8 mouse cellular contexts compared by ENCODE assay signal in the genomic region with DNA sequence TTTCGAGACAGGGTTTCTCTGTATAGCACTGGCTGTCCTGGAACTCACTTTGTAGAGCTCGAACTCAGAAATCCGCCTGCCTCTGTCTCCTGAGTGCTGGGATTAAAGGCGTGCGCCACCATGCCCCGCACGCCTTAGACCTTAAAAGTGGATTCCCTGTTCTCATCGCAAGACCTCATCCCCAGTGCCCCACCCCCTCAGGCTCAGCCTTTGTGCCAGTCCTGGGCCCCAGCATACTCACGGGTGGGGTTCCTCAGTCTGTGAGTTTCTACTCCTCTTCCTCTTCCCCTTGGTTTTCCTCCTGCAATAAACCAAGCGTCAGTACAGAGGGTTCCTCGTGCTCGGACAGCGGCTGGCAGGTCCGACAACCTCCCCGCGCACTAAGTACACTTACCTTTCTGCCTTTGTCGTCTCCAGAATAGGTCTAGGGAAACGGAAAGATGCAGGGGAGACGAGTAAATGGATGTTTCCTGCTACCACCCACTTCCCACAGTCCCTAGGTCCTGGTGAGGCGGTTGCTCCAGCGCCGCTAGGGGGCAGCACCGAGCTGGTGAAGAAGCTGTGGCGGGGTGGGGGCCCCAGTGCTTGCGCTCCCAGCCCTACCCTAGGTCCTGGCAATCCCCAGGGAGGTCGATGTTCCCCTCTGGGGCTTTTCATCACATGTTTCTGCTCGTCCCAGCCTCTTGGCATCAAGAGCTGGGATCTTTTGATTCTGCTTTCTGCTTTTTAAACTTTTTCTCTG. TPM values are rescaled to one million over a fixed set of nuclear protein-coding genes. Genes with fewer than 3 reads are reported as not detected.
DNase-seq lines count a peak whose midpoint lies in the region; ATAC-seq and TF ChIP-seq lines count a peak whose summit lies in the region.

No protein-coding gene starts in this region.

- peaks cover 59% of the 10 kb centered on the region for H3K36me3 ChIP-seq in C2C12 (ENCODE audit: control insufficient read depth, insufficient read depth)
- peaks cover 14% of the 10 kb centered on the region for H3K36me3 ChIP-seq in heart, embryonic 12.5 days
- peaks cover 12% of the 10 kb centered on the region; the same call in 1 of the 2 replicates for H3K36me3 ChIP-seq in kidney, embryonic 15.5 days
- H3K36me3 ChIP-seq in limb, embryonic 15.5 days = peaks cover 7% of the 10 kb centered on the region
- H3K36me3 ChIP-seq in midbrain, postnatal 0 days (ENCODE audit: insufficient read depth, low read length) = no peaks in the 10 kb centered on the region

- peak; percentile 56; the same call in 1 of the 2 replicates for ATAC-seq in heart, embryonic 12.5 days (ENCODE audit: insufficient number of reproducible peaks, low FRiP score)
- ATAC-seq in kidney, embryonic 15.5 days (replicated peaks; ENCODE audit: low FRiP score) = peak; percentile 61; the same call in 1 of the 2 replicates
- 0 out of 2 replicates have a peak, but pooled peaks have one; percentile 41 for ATAC-seq in limb, embryonic 15.5 days (ENCODE audit: insufficient number of reproducible peaks, low FRiP score, low TSS enrichment, low read depth)
- peak; percentile 88 for ATAC-seq in midbrain, postnatal 0 days (ENCODE audit: low FRiP score)

- DNase-seq in midbrain, postnatal 0 days (ENCODE audit: low spot score) = peak; percentile 89
- peak; percentile 71 for DNase-seq in spleen, postnatal 36 days (ENCODE audit: low spot score in 2 of 2)

- 24% methylated on average over 27 of the region's 27 CpGs for WGBS in heart, embryonic 12.5 days
- WGBS in kidney, embryonic 15.5 days = 29% methylated on average over 27 of the region's 27 CpGs
- 32% methylated on average over 27 of the region's 27 CpGs for WGBS in limb, embryonic 15.5 days
- WGBS in midbrain, postnatal 0 days = 25% methylated on average over 27 of the region's 27 CpGs

- no peak overlapping the region for H3K27ac ChIP-seq in bone marrow macrophage, adult 2 months (ENCODE audit: insufficient read depth, low read depth, low read length)
- H3K27ac ChIP-seq in embryonic fibroblast, embryonic 13.5 days (ENCODE audit: insufficient read depth, low read length) = no peak overlapping the region
- H3K27ac ChIP-seq in heart, embryonic 12.5 days (ENCODE audit: poor library complexity, severe bottlenecking) = no peak overlapping the region
- no peak overlapping the region for H3K27ac ChIP-seq in kidney, embryonic 15.5 days
- H3K27ac ChIP-seq in limb, embryonic 15.5 days = peak overlapping the region; percentile 30; the same call in 1 of the 2 replicates
- H3K27ac ChIP-seq in midbrain, postnatal 0 days (ENCODE audit: low read depth, low read length) = no peak overlapping the region

- H3K9ac ChIP-seq in heart, embryonic 12.5 days = no peak overlapping the region
- H3K9ac ChIP-seq in kidney, embryonic 15.5 days = no peak overlapping the region; the same call in 1 of the 2 replicates
- H3K9ac ChIP-seq in limb, embryonic 15.5 days = no peak overlapping the region
- H3K9ac ChIP-seq in midbrain, postnatal 0 days (replicated peaks; ENCODE audit: low read length, poor library complexity, severe bottlenecking) = peak overlapping the region; percentile 40; the same call in 1 of the 2 replicates

- H3ac ChIP-seq in C2C12 (ENCODE audit: control insufficient read depth, insufficient read length, low read depth) = no peak overlapping the region

- peaks cover 4% of the 10 kb centered on the region for H3K79me2 ChIP-seq in C2C12 (ENCODE audit: control insufficient read depth, insufficient read depth)

- TF ChIP-seq POLR2A in bone marrow macrophage, adult 2 months (IDR thresholded peaks at IDR 0.05; ENCODE audit: borderline replicate concordance, low read depth, low read length) = no peak
- no peak for TF ChIP-seq POLR2A in embryonic fibroblast, embryonic 13.5 days (IDR thresholded peaks at IDR 0.05; ENCODE audit: low read depth, low read length)

- TF ChIP-seq CTCF in C2C12 (IDR thresholded peaks at IDR 0.05; ENCODE audit: control insufficient read depth, insufficient read depth, insufficient read length) = peak; percentile 88
- peak; percentile 97 for TF ChIP-seq CTCF in bone marrow macrophage, adult 2 months (IDR thresholded peaks at IDR 0.05; ENCODE audit: low read depth, low read length)
- peak; percentile 84 for TF ChIP-seq CTCF in embryonic fibroblast, embryonic 13.5 days (IDR thresholded peaks at IDR 0.05; ENCODE audit: borderline replicate concordance, insufficient read depth, low read length)
- TF ChIP-seq CTCF in midbrain, postnatal 0 days (IDR thresholded peaks at IDR 0.05) = peak; percentile 95

- H3K9me3 ChIP-seq in heart, embryonic 12.5 days (replicated peaks) = no peaks in the 10 kb centered on the region
- H3K9me3 ChIP-seq in kidney, embryonic 15.5 days (replicated peaks) = no peaks in the 10 kb centered on the region
- no peaks in the 10 kb centered on the region for H3K9me3 ChIP-seq in limb, embryonic 15.5 days
- no peaks in the 10 kb centered on the region for H3K9me3 ChIP-seq in midbrain, postnatal 0 days (ENCODE audit: low read length)

- peaks cover 2% of the 10 kb centered on the region; the same call in 1 of the 2 replicates for H3K4me1 ChIP-seq in bone marrow macrophage, adult 2 months (ENCODE audit: control insufficient read depth, insufficient read depth, low read length)
- no peaks in the 10 kb centered on the region for H3K4me1 ChIP-seq in embryonic fibroblast, embryonic 13.5 days (ENCODE audit: control insufficient read depth, insufficient read depth, low read length)
- H3K4me1 ChIP-seq in heart, embryonic 12.5 days (replicated peaks) = peaks cover 33% of the 10 kb centered on the region
- H3K4me1 ChIP-seq in kidney, embryonic 15.5 days = peaks cover 12% of the 10 kb centered on the region; the same call in 1 of the 2 replicates
- H3K4me1 ChIP-seq in limb, embryonic 15.5 days = peaks cover 27% of the 10 kb centered on the region
- 0 out of 2 replicates have a peak, but pooled peaks cover 3% of the 10 kb centered on the region for H3K4me1 ChIP-seq in midbrain, postnatal 0 days (ENCODE audit: insufficient read depth, low read length)

- no peaks in the 10 kb centered on the region for H3K79me3 ChIP-seq in C2C12 (ENCODE audit: low read depth)

- no peak overlapping the region for H3K4me3 ChIP-seq in C2C12 (ENCODE audit: insufficient read depth, poor library complexity, severe bottlenecking)
- peak overlapping the region; percentile 57 for H3K4me3 ChIP-seq in bone marrow macrophage, adult 2 months (ENCODE audit: insufficient read depth, low read length)
- no peak overlapping the region for H3K4me3 ChIP-seq in embryonic fibroblast, embryonic 13.5 days (ENCODE audit: insufficient read depth, low read length)
- H3K4me3 ChIP-seq in heart, embryonic 12.5 days = no peak overlapping the region
- peak overlapping the region; percentile 7; the same call in 1 of the 2 replicates for H3K4me3 ChIP-seq in kidney, embryonic 15.5 days (replicated peaks)
- peak overlapping the region; percentile 11; the same call in 1 of the 2 replicates for H3K4me3 ChIP-seq in limb, embryonic 15.5 days
- H3K4me3 ChIP-seq in midbrain, postnatal 0 days (ENCODE audit: low read depth, low read length) = peak overlapping the region; percentile 33

- peak overlapping the region; percentile 41 for H3K4me2 ChIP-seq in heart, embryonic 12.5 days
- H3K4me2 ChIP-seq in kidney, embryonic 15.5 days = peak overlapping the region; percentile 41
- H3K4me2 ChIP-seq in limb, embryonic 15.5 days = peak overlapping the region; percentile 31; the same call in 1 of the 2 replicates
- H3K4me2 ChIP-seq in midbrain, postnatal 0 days (ENCODE audit: low read depth, low read length, poor library complexity, severe bottlenecking) = peak overlapping the region; percentile 42

- H3K27me3 ChIP-seq in C2C12 (ENCODE audit: control insufficient read depth, insufficient read depth, insufficient read length) = no peaks in the 10 kb centered on the region
- H3K27me3 ChIP-seq in heart, embryonic 12.5 days (replicated peaks) = 0 out of 2 replicates have a peak, but pooled peaks cover 3% of the 10 kb centered on the region
- no peaks in the 10 kb centered on the region for H3K27me3 ChIP-seq in kidney, embryonic 15.5 days
- H3K27me3 ChIP-seq in limb, embryonic 15.5 days = no peaks in the 10 kb centered on the region
- no peaks in the 10 kb centered on the region for H3K27me3 ChIP-seq in midbrain, postnatal 0 days (ENCODE audit: insufficient read depth, low read length)

RNA-seq across cellular contexts. Expression of a gene that starts 8.3 kb away (rescaled TPM):
- polyA plus RNA-seq in C2C12 (2012; fragmentation: generic; extraction: Trizol) = 49.6 TPM
- polyA plus RNA-seq in bone marrow macrophage, adult 2 months (2012; ENCODE audit: insufficient read depth, insufficient read length, missing spikeins) = 2.2 TPM in 2 replicates
- polyA plus RNA-seq in embryonic fibroblast, embryonic 13.5 days (2011; ENCODE audit: insufficient read length, low read depth, missing spikeins) = 3.7 and 6.6 TPM in 2 replicates
- 8.3 TPM in 2 replicates for polyA plus RNA-seq in heart, embryonic 12.5 days (2016; fragmentation: Nextera tagmentation; extraction: Ambion mirVana)
- polyA plus RNA-seq in kidney, embryonic 15.5 days (2015; fragmentation: Nextera tagmentation; extraction: Ambion mirVana) = 15.9 and 18.8 TPM in 2 replicates
- polyA plus RNA-seq in limb, embryonic 15.5 days (2015; fragmentation: Nextera tagmentation; extraction: Ambion mirVana) = 15.5 and 18.4 TPM in 2 replicates
- 3.4 and 6.0 TPM in 2 replicates for total RNA-seq in midbrain, postnatal 0 days (2014; rRNA removed)
- polyA plus RNA-seq in midbrain, postnatal 0 days (2015; fragmentation: Nextera tagmentation; extraction: Ambion mirVana) = 9.1 and 9.4 TPM in 2 replicates

RNA-seq across cellular contexts. Expression of a gene that starts 18.2 kb away (rescaled TPM):
- 0.39 TPM for polyA plus RNA-seq in C2C12 (2012; fragmentation: generic; extraction: Trizol)
- not detected in 2 replicates for polyA plus RNA-seq in bone marrow macrophage, adult 2 months (2012; ENCODE audit: insufficient read depth, insufficient read length, missing spikeins)
- polyA plus RNA-seq in embryonic fibroblast, embryonic 13.5 days (2011; ENCODE audit: insufficient read length, low read depth, missing spikeins) = not detected in 2 replicates
- 1.2 and 1.6 TPM in 2 replicates for polyA plus RNA-seq in heart, embryonic 12.5 days (2016; fragmentation: Nextera tagmentation; extraction: Ambion mirVana)
- polyA plus RNA-seq in kidney, embryonic 15.5 days (2015; fragmentation: Nextera tagmentation; extraction: Ambion mirVana) = 1.0 and 1.4 TPM in 2 replicates
- 0.53 and 0.88 TPM in 2 replicates for polyA plus RNA-seq in limb, embryonic 15.5 days (2015; fragmentation: Nextera tagmentation; extraction: Ambion mirVana)
- total RNA-seq in midbrain, postnatal 0 days (2014; rRNA removed) = 47.2 and 48.6 TPM in 2 replicates
- 35.0 and 37.1 TPM in 2 replicates for polyA plus RNA-seq in midbrain, postnatal 0 days (2015; fragmentation: Nextera tagmentation; extraction: Ambion mirVana)

RNA-seq across cellular contexts. Expression of a gene that starts 50.0 kb away (rescaled TPM):
- polyA plus RNA-seq in C2C12 (2012; fragmentation: generic; extraction: Trizol) = 294 TPM
- polyA plus RNA-seq in bone marrow macrophage, adult 2 months (2012; ENCODE audit: insufficient read depth, insufficient read length, missing spikeins) = 34.3 and 45.1 TPM in 2 replicates
- 51.1 and 54.8 TPM in 2 replicates for polyA plus RNA-seq in embryonic fibroblast, embryonic 13.5 days (2011; ENCODE audit: insufficient read length, low read depth, missing spikeins)
- polyA plus RNA-seq in heart, embryonic 12.5 days (2016; fragmentation: Nextera tagmentation; extraction: Ambion mirVana) = 49.0 and 51.3 TPM in 2 replicates
- polyA plus RNA-seq in kidney, embryonic 15.5 days (2015; fragmentation: Nextera tagmentation; extraction: Ambion mirVana) = 98.7 and 105 TPM in 2 replicates
- polyA plus RNA-seq in limb, embryonic 15.5 days (2015; fragmentation: Nextera tagmentation; extraction: Ambion mirVana) = 79.4 and 83.8 TPM in 2 replicates
- total RNA-seq in midbrain, postnatal 0 days (2014; rRNA removed) = 43.1 and 65.3 TPM in 2 replicates
- polyA plus RNA-seq in midbrain, postnatal 0 days (2015; fragmentation: Nextera tagmentation; extraction: Ambion mirVana) = 79.5 and 82.5 TPM in 2 replicates

RNA-seq across cellular contexts. Expression of a gene that starts 58.7 kb away (rescaled TPM):
- 167 TPM for polyA plus RNA-seq in C2C12 (2012; fragmentation: generic; extraction: Trizol)
- 86.0 and 92.0 TPM in 2 replicates for polyA plus RNA-seq in bone marrow macrophage, adult 2 months (2012; ENCODE audit: insufficient read depth, insufficient read length, missing spikeins)
- polyA plus RNA-seq in embryonic fibroblast, embryonic 13.5 days (2011; ENCODE audit: insufficient read length, low read depth, missing spikeins) = 145 and 151 TPM in 2 replicates
- 197 and 203 TPM in 2 replicates for polyA plus RNA-seq in heart, embryonic 12.5 days (2016; fragmentation: Nextera tagmentation; extraction: Ambion mirVana)
- polyA plus RNA-seq in kidney, embryonic 15.5 days (2015; fragmentation: Nextera tagmentation; extraction: Ambion mirVana) = 120 and 123 TPM in 2 replicates
- polyA plus RNA-seq in limb, embryonic 15.5 days (2015; fragmentation: Nextera tagmentation; extraction: Ambion mirVana) = 96.0 and 108 TPM in 2 replicates
- total RNA-seq in midbrain, postnatal 0 days (2014; rRNA removed) = 115 and 118 TPM in 2 replicates
- polyA plus RNA-seq in midbrain, postnatal 0 days (2015; fragmentation: Nextera tagmentation; extraction: Ambion mirVana) = 92.5 and 99.6 TPM in 2 replicates

RNA-seq across cellular contexts. Expression of a gene that starts 58.7 kb away (rescaled TPM):
- polyA plus RNA-seq in C2C12 (2012; fragmentation: generic; extraction: Trizol) = 2.0 TPM
- 1.4 and 3.1 TPM in 2 replicates for polyA plus RNA-seq in bone marrow macrophage, adult 2 months (2012; ENCODE audit: insufficient read depth, insufficient read length, missing spikeins)
- polyA plus RNA-seq in embryonic fibroblast, embryonic 13.5 days (2011; ENCODE audit: insufficient read length, low read depth, missing spikeins) = 1.2 and 1.5 TPM in 2 replicates
- 1.1 and 2.8 TPM in 2 replicates for polyA plus RNA-seq in heart, embryonic 12.5 days (2016; fragmentation: Nextera tagmentation; extraction: Ambion mirVana)
- polyA plus RNA-seq in kidney, embryonic 15.5 days (2015; fragmentation: Nextera tagmentation; extraction: Ambion mirVana) = 3.4 and 4.2 TPM in 2 replicates
- 3.6 and 3.9 TPM in 2 replicates for polyA plus RNA-seq in limb, embryonic 15.5 days (2015; fragmentation: Nextera tagmentation; extraction: Ambion mirVana)
- total RNA-seq in midbrain, postnatal 0 days (2014; rRNA removed) = 1.2 and 1.4 TPM in 2 replicates
- 0.86 and 1.4 TPM in 2 replicates for polyA plus RNA-seq in midbrain, postnatal 0 days (2015; fragmentation: Nextera tagmentation; extraction: Ambion mirVana)

Comparison
In these comparisons a context has a peak if more than half of its experiments do, and no peak if none do; other contexts are left out.
1. H3K4me3 ChIP-seq: peak in bone marrow macrophage, adult 2 months (single experiment), kidney, embryonic 15.5 days (single experiment), limb, embryonic 15.5 days (single experiment) and midbrain, postnatal 0 days (single experiment); none in C2C12 (single experiment), embryonic fibroblast, embryonic 13.5 days (single experiment) and heart, embryonic 12.5 days (single experiment).
2. RNA of a gene that starts 18.2 kb away (polyA plus RNA-seq): 35.0 to 37.1 TPM in midbrain, postnatal 0 days; 1.2 to 1.6 TPM in heart, embryonic 12.5 days, 1.0 to 1.4 TPM in kidney, embryonic 15.5 days, 0.53 to 0.88 TPM in limb, embryonic 15.5 days, 0.39 TPM in C2C12 (single experiment), not detected in bone marrow macrophage, adult 2 months and not detected in embryonic fibroblast, embryonic 13.5 days; every median in the first group is over 10 times any median in the second.
3. Peak in every context shown above with its lines, with median percentiles within 50 percentile points of each other: CTCF ChIP-seq, ATAC-seq and H3K4me2 ChIP-seq.